Mouse (Mus musculus): ENCODE data around the gene 1700056E22Rik. TPM values are rescaled to one million over a fixed set of nuclear protein-coding genes. Genes with fewer than 3 reads are reported as not detected.

1700056E22Rik gene
- 1.1 and 1.5 TPM in 2 replicates for polyA plus RNA-seq (2015; fragmentation: Nextera tagmentation; extraction: Ambion mirVana)

GRCm38 (mm10) chr1:184034011-184034557 is at the start of gene 1700056E22Rik:
Gene 1700056E22Rik, minus strand, starts transcription at chr1:184034301.
- Histone ChIP-seq H3K27ac (peak within 1 kb of the TSS; percentile 94), H3K36me3 (no peaks in the 10 kb centered on the region), H3K9ac (peak within 1 kb of the TSS; percentile 79), H3K27me3 (no peaks in the 10 kb centered on the region), H3K4me2 (peak within 1 kb of the TSS; percentile 90), H3K4me1 (peaks cover 12% of the 10 kb centered on the region), H3K4me3 (peak within 1 kb of the TSS; percentile 73), H3K9me3 (no peaks in the 10 kb centered on the region)
- peak; percentile 99 for ATAC-seq (ENCODE audit: borderline replicate concordance, extremely low read depth, low FRiP score, low TSS enrichment)
- WGBS, result under 1% methylated on average over 38 of the region's 38 CpGs

GRCm38 (mm10) chr1:184083166-184083565 is 49.1 kb upstream of the 1700056E22Rik start:
- Histone ChIP-seq H3K4me1 (0 out of 2 replicates have a peak, but pooled peaks cover 11% of the 10 kb centered on the region), H3K9ac (no peak overlapping the region), H3K36me3 (no peaks in the 10 kb centered on the region), H3K27me3 (no peaks in the 10 kb centered on the region), H3K4me2 (no peak overlapping the region), H3K27ac (peak overlapping the region; percentile 20; the same call in 1 of the 2 replicates), H3K4me3 (no peak overlapping the region), H3K9me3 (no peaks in the 10 kb centered on the region)
- no peak for ATAC-seq (ENCODE audit: borderline replicate concordance, extremely low read depth, low FRiP score, low TSS enrichment)
- 63% methylated on average over 7 of the region's 7 CpGs for WGBS

GRCm38 (mm10) chr1:184082661-184083060 is 48.6 kb upstream of the 1700056E22Rik start:
- Histone ChIP-seq H3K27me3 (no peaks in the 10 kb centered on the region), H3K9me3 (no peaks in the 10 kb centered on the region), H3K36me3 (no peaks in the 10 kb centered on the region), H3K4me2 (no peak overlapping the region), H3K27ac (peak overlapping the region; percentile 20; the same call in 1 of the 2 replicates), H3K4me3 (no peak overlapping the region), H3K9ac (no peak overlapping the region), H3K4me1 (0 out of 2 replicates have a peak, but pooled peaks cover 11% of the 10 kb centered on the region)
- WGBS, result 38% methylated on average over 3 of the region's 3 CpGs
- no peak for ATAC-seq (ENCODE audit: borderline replicate concordance, extremely low read depth, low FRiP score, low TSS enrichment)

GRCm38 (mm10) chr1:184079304-184079703 is 45.2 kb upstream of the 1700056E22Rik start:
- no peak overlapping the region for H3K4me2 ChIP-seq
- ATAC-seq (ENCODE audit: borderline replicate concordance, extremely low read depth, low FRiP score, low TSS enrichment), result no peak

GRCm38 (mm10) chr1:184076756-184077155 is 42.7 kb upstream of the 1700056E22Rik start:
- H3K27me3 ChIP-seq, result no peaks in the 10 kb centered on the region
- H3K36me3 ChIP-seq, result no peaks in the 10 kb centered on the region
- no peak overlapping the region for H3K4me2 ChIP-seq
- no peak for ATAC-seq (ENCODE audit: borderline replicate concordance, extremely low read depth, low FRiP score, low TSS enrichment)
- H3K4me1 ChIP-seq, result peaks cover 20% of the 10 kb centered on the region
- 36% methylated on average over 2 of the region's 2 CpGs for WGBS
- H3K4me3 ChIP-seq, result no peak overlapping the region
- no peaks in the 10 kb centered on the region for H3K9me3 ChIP-seq
- H3K27ac ChIP-seq, result peak overlapping the region; percentile 6; the same call in 1 of the 2 replicates
- no peak overlapping the region for H3K9ac ChIP-seq

More at GRCm38 (mm10) chr1:184079304-184079703, 45.2 kb upstream of the 1700056E22Rik start:
- H3K27me3 ChIP-seq, result no peaks in the 10 kb centered on the region
- no peaks in the 10 kb centered on the region for H3K9me3 ChIP-seq
- peaks cover 31% of the 10 kb centered on the region for H3K4me1 ChIP-seq
- WGBS, result 88% methylated on average over 3 of the region's 3 CpGs
- H3K36me3 ChIP-seq, result no peaks in the 10 kb centered on the region
- no peak overlapping the region for H3K27ac ChIP-seq
- no peak overlapping the region for H3K4me3 ChIP-seq
- H3K9ac ChIP-seq, result no peak overlapping the region

GRCm38 (mm10) chr1:184076065-184076464 is 42.0 kb upstream of the 1700056E22Rik start:
- Histone ChIP-seq H3K9me3 (no peaks in the 10 kb centered on the region), H3K4me2 (no peak overlapping the region), H3K36me3 (no peaks in the 10 kb centered on the region), H3K4me3 (no peak overlapping the region), H3K27me3 (no peaks in the 10 kb centered on the region), H3K27ac (peak overlapping the region; percentile 35; the same call in 1 of the 2 replicates), H3K9ac (no peak overlapping the region), H3K4me1 (peaks cover 20% of the 10 kb centered on the region)
- no peak for ATAC-seq (ENCODE audit: borderline replicate concordance, extremely low read depth, low FRiP score, low TSS enrichment)
- WGBS, result 31% methylated on average over 6 of the region's 6 CpGs

GRCm38 (mm10) chr1:184068971-184069370 is 34.9 kb upstream of the 1700056E22Rik start:
- Histone ChIP-seq H3K36me3 (no peaks in the 10 kb centered on the region), H3K4me2 (no peak overlapping the region), H3K27me3 (no peaks in the 10 kb centered on the region), H3K9me3 (no peaks in the 10 kb centered on the region), H3K27ac (no peak overlapping the region), H3K4me3 (no peak overlapping the region), H3K9ac (no peak overlapping the region), H3K4me1 (peaks cover 6% of the 10 kb centered on the region; the same call in 1 of the 2 replicates)
- WGBS, result 93% methylated on average over 12 of the region's 12 CpGs
- ATAC-seq (ENCODE audit: borderline replicate concordance, extremely low read depth, low FRiP score, low TSS enrichment), result no peak

GRCm38 (mm10) chr1:184067704-184068558 is 33.8 kb upstream of the 1700056E22Rik start:
- Histone ChIP-seq H3K4me1 (peaks cover 6% of the 10 kb centered on the region; the same call in 1 of the 2 replicates), H3K9ac (no peak overlapping the region), H3K27me3 (no peaks in the 10 kb centered on the region), H3K9me3 (no peaks in the 10 kb centered on the region), H3K27ac (no peak overlapping the region), H3K4me2 (no peak overlapping the region), H3K36me3 (no peaks in the 10 kb centered on the region), H3K4me3 (no peak overlapping the region)
- no peak for ATAC-seq (ENCODE audit: borderline replicate concordance, extremely low read depth, low FRiP score, low TSS enrichment)
- 85% methylated on average over 18 of the region's 18 CpGs for WGBS

GRCm38 (mm10) chr1:184066460-184067287 is 32.6 kb upstream of the 1700056E22Rik start:
- Histone ChIP-seq H3K4me2 (no peak overlapping the region), H3K36me3 (no peaks in the 10 kb centered on the region), H3K9ac (no peak overlapping the region), H3K4me1 (peaks cover 13% of the 10 kb centered on the region), H3K4me3 (no peak overlapping the region), H3K27me3 (no peaks in the 10 kb centered on the region), H3K27ac (no peak overlapping the region), H3K9me3 (no peaks in the 10 kb centered on the region)
- ATAC-seq (ENCODE audit: borderline replicate concordance, extremely low read depth, low FRiP score, low TSS enrichment), result no peak
- 74% methylated on average over 11 of the region's 11 CpGs for WGBS

GRCm38 (mm10) chr1:184065589-184066361 is 31.7 kb upstream of the 1700056E22Rik start:
- Histone ChIP-seq H3K4me1 (peaks cover 21% of the 10 kb centered on the region), H3K27ac (no peak overlapping the region), H3K9ac (no peak overlapping the region), H3K9me3 (no peaks in the 10 kb centered on the region), H3K27me3 (no peaks in the 10 kb centered on the region), H3K4me2 (no peak overlapping the region), H3K4me3 (no peak overlapping the region), H3K36me3 (no peaks in the 10 kb centered on the region)
- ATAC-seq (ENCODE audit: borderline replicate concordance, extremely low read depth, low FRiP score, low TSS enrichment), result no peak
- WGBS, result 74% methylated on average over 13 of the region's 13 CpGs

- peaks cover 33% of the 10 kb centered on the region for H3K4me1 ChIP-seq
- no peak overlapping the region for H3K9ac ChIP-seq
- H3K36me3 ChIP-seq, result no peaks in the 10 kb centered on the region
- no peak overlapping the region for H3K4me2 ChIP-seq
- no peak overlapping the region for H3K4me3 ChIP-seq
- no peak overlapping the region for H3K27ac ChIP-seq
- no peaks in the 10 kb centered on the region for H3K9me3 ChIP-seq
- no peaks in the 10 kb centered on the region for H3K27me3 ChIP-seq
- WGBS, result 72% methylated on average over 7 of the region's 7 CpGs
- no peak for ATAC-seq (ENCODE audit: borderline replicate concordance, extremely low read depth, low FRiP score, low TSS enrichment)
These were observed 30.2 kb upstream of the 1700056E22Rik start for GRCm38 (mm10) chr1:184064306-184064705.
